Mouse (Mus musculus) intestine, postnatal 0 days (tissue): ENCODE results near the gene Papss2. TPM values are rescaled to one million over a fixed set of nuclear protein-coding genes. Genes with fewer than 3 reads are reported as not detected.

Source experiments
- ATAC-seq: fragments of 200-750 bp; cut with Nextera tagmentation; 2 replicates; pipeline ENCODE4 v1.8.0; 2017; ENCODE audit warnings: mild to moderate bottlenecking, moderate TSS enrichment, moderate library complexity
- H3K27ac ChIP-seq: fragments of 300-500 bp; sonication (generic); 2 replicates; pipeline ENCODE4 v1.5.1; 2014; ENCODE audit warnings: mild to moderate bottlenecking, low read depth, low read length, moderate library complexity
- H3K27me3 ChIP-seq: fragments of 300-500 bp; sonication (generic); replicated peaks from 2 replicates; pipeline ENCODE4 v1.6.1; 2014; ENCODE audit warnings: low read length, mixed read lengths; ENCODE audit not compliant: control insufficient read depth, insufficient read depth
- H3K36me3 ChIP-seq: fragments of 300-500 bp; sonication (generic); 2 replicates; pipeline ENCODE4 v1.6.1; 2014; ENCODE audit warnings: mild to moderate bottlenecking, moderate library complexity; ENCODE audit not compliant: control insufficient read depth, insufficient read depth
- H3K4me1 ChIP-seq: fragments of 300-500 bp; sonication (generic); replicated peaks from 2 replicates; pipeline ENCODE4 v1.6.1; 2014; ENCODE audit warnings: antibody characterized with exemption, low read length, mixed read lengths; ENCODE audit not compliant: control insufficient read depth, insufficient read depth
- H3K4me2 ChIP-seq: fragments of 300-500 bp; sonication (generic); replicated peaks from 2 replicates; pipeline ENCODE4 v1.6.1; 2014; ENCODE audit warnings: low read depth, mild to moderate bottlenecking, moderate library complexity
- H3K4me3 ChIP-seq: fragments of 300-500 bp; sonication (generic); 2 replicates; pipeline ENCODE4 v1.5.1; 2014; ENCODE audit warnings: low read depth, low read length
- H3K9ac ChIP-seq: fragments of 300-500 bp; sonication (generic); 2 replicates; pipeline ENCODE4 v1.6.1; 2014; ENCODE audit warnings: mild to moderate bottlenecking, low read depth, low read length
- H3K9me3 ChIP-seq: fragments of 300-500 bp; sonication (generic); 2 replicates; pipeline ENCODE4 v1.6.1; 2016; ENCODE audit warnings: mixed run types; ENCODE audit not compliant: control insufficient read depth
- CTCF ChIP-seq: sonication (generic); IDR thresholded peaks from 2 replicates; pipeline ENCODE4 v1.5.1; 2016; ENCODE audit warnings: low read depth, mild to moderate bottlenecking, control low read depth, antibody characterized with exemption, moderate library complexity
- WGBS: fragments of 180-500 bp; shearing (Covaris S2); extraction: QIAGEN DNeasy Blood & Tissue Kit; methylation state at CpG from one replicate; pipeline ENCODE4 v1.1.7; 2014; 5-methylcytosine and 5-hydroxymethylcytosine counted together
- polyA plus RNA-seq: library from polyadenylated mRNA; unstranded; fragments of >200 nt; fragmentation: Nextera tagmentation; extraction: Ambion mirVana; gene quantifications from 2 replicates; pipeline ENCODE4 v1.2.1, GENCODE M21; 2015

The Papss2 gene
- polyA plus RNA-seq, 1 experiment from 2014 or later, result 34.7 TPM

GRCm38 (mm10) chr19:32572191-32572590 lies 23.4 kb upstream of the Papss2 start:
- H3K36me3 ChIP-seq, result no peaks in the 10 kb centered on the region
- H3K27ac ChIP-seq, result no peak overlapping the region
- no peak overlapping the region for H3K9ac ChIP-seq
- H3K4me1 ChIP-seq, result no peaks in the 10 kb centered on the region; the same call in 1 of the 2 replicates
- H3K4me2 ChIP-seq, result no peak overlapping the region
- H3K4me3 ChIP-seq, result no peak overlapping the region
- no peaks in the 10 kb centered on the region for H3K27me3 ChIP-seq
- WGBS, result 24% methylated on average over 2 of the region's 2 CpGs
- H3K9me3 ChIP-seq, result no peaks in the 10 kb centered on the region
- no peak for TF ChIP-seq CTCF
- no peak for ATAC-seq

- Histone ChIP-seq H3K9ac (no peak overlapping the region), H3K27ac (no peak overlapping the region), H3K4me1 (peaks cover 3% of the 10 kb centered on the region; the same call in 1 of the 2 replicates), H3K9me3 (no peaks in the 10 kb centered on the region), H3K4me2 (no peak overlapping the region), H3K36me3 (no peaks in the 10 kb centered on the region), H3K27me3 (no peaks in the 10 kb centered on the region), H3K4me3 (no peak overlapping the region)
- 60% methylated on average over 6 of the region's 6 CpGs for WGBS
- no peak for TF ChIP-seq CTCF
- no peak for ATAC-seq
These were observed 22.3 kb upstream of the Papss2 start for GRCm38 (mm10) chr19:32573259-32573658.

- H3K4me1 ChIP-seq, result peaks cover 3% of the 10 kb centered on the region; the same call in 1 of the 2 replicates
- no peak overlapping the region for H3K4me3 ChIP-seq
- no peaks in the 10 kb centered on the region for H3K27me3 ChIP-seq
- H3K4me2 ChIP-seq, result no peak overlapping the region
- no peaks in the 10 kb centered on the region for H3K36me3 ChIP-seq
- no peak for TF ChIP-seq CTCF
- ATAC-seq, result no peak
- no peak overlapping the region for H3K9ac ChIP-seq
- H3K27ac ChIP-seq, result no peak overlapping the region
- whole genome bisulfite sequencing, result 82% methylated on average over 3 of the region's 3 CpGs
- H3K9me3 ChIP-seq, result no peaks in the 10 kb centered on the region
These were observed 20.7 kb upstream of the Papss2 start for GRCm38 (mm10) chr19:32574846-32575245.

GRCm38 (mm10) chr19:32577749-32578148 lies 17.8 kb upstream of the Papss2 start:
- Histone ChIP-seq H3K9ac (no peak overlapping the region), H3K9me3 (no peaks in the 10 kb centered on the region), H3K27ac (no peak overlapping the region), H3K36me3 (no peaks in the 10 kb centered on the region), H3K4me1 (peaks cover 3% of the 10 kb centered on the region; the same call in 1 of the 2 replicates), H3K27me3 (no peaks in the 10 kb centered on the region), H3K4me3 (no peak overlapping the region), H3K4me2 (no peak overlapping the region)
- TF ChIP-seq CTCF, result no peak
- 62% methylated on average over 1 of the region's 1 CpGs for WGBS
- ATAC-seq, result no peak

- H3K4me1 ChIP-seq, result no peaks in the 10 kb centered on the region
- H3K36me3 ChIP-seq, result no peaks in the 10 kb centered on the region
- WGBS, result 84% methylated on average over 4 of the region's 4 CpGs
- H3K4me2 ChIP-seq, result no peak overlapping the region
- no peaks in the 10 kb centered on the region for H3K27me3 ChIP-seq
- H3K9me3 ChIP-seq, result no peaks in the 10 kb centered on the region
- H3K9ac ChIP-seq, result no peak overlapping the region
- TF ChIP-seq CTCF, result no peak
- no peak for ATAC-seq
- H3K27ac ChIP-seq, result no peak overlapping the region
- H3K4me3 ChIP-seq, result no peak overlapping the region
These were observed 12.4 kb upstream of the Papss2 start for GRCm38 (mm10) chr19:32583091-32583766.

GRCm38 (mm10) chr19:32587727-32588126 lies 7.9 kb upstream of the Papss2 start:
- Histone ChIP-seq H3K36me3 (no peaks in the 10 kb centered on the region), H3K4me1 (no peaks in the 10 kb centered on the region), H3K27me3 (no peaks in the 10 kb centered on the region), H3K9ac (no peak overlapping the region), H3K4me2 (no peak overlapping the region), H3K4me3 (no peak overlapping the region), H3K9me3 (no peaks in the 10 kb centered on the region), H3K27ac (no peak overlapping the region)
- 42% methylated on average over 6 of the region's 6 CpGs for WGBS
- ATAC-seq, result no peak
- no peak for TF ChIP-seq CTCF

- H3K4me2 ChIP-seq, result no peak overlapping the region
- H3K9ac ChIP-seq, result no peak overlapping the region
- H3K27ac ChIP-seq, result no peak overlapping the region
- no peak overlapping the region for H3K4me3 ChIP-seq
- H3K36me3 ChIP-seq, result no peaks in the 10 kb centered on the region
- no peak for ATAC-seq
- TF ChIP-seq CTCF, result no peak
- H3K9me3 ChIP-seq, result no peaks in the 10 kb centered on the region
- 93% methylated on average over 7 of the region's 7 CpGs for WGBS
- no peaks in the 10 kb centered on the region for H3K4me1 ChIP-seq
- no peaks in the 10 kb centered on the region for H3K27me3 ChIP-seq
These were observed 2.8 kb upstream of the Papss2 start for GRCm38 (mm10) chr19:32592749-32593148.
